Mouse (Mus musculus): ENCODE measurements around the gene Tfcp2. TPM values are rescaled to one million over a fixed set of nuclear protein-coding genes. Genes with fewer than 3 reads are reported as not detected.

Tfcp2 gene
- polyA plus RNA-seq, 1 experiment: 20.3 TPM

- Histone ChIP-seq H3K4me1 (ENCODE audit: control insufficient read depth, insufficient read depth, low read length) (no peaks in the 10 kb centered on the region), H3K4me3 (ENCODE audit: insufficient read depth, low read length) (peak overlapping the region; percentile 63), H3K27ac (ENCODE audit: insufficient read depth, low read length) (no peak overlapping the region)
- TF ChIP-seq CTCF (IDR thresholded peaks at IDR 0.05; ENCODE audit: borderline replicate concordance, insufficient read depth, low read length) (no peak), POLR2A (IDR thresholded peaks at IDR 0.05; ENCODE audit: low read depth, low read length) (no peak)
These were observed 82.6 kb downstream of the Tfcp2 start for GRCm38 (mm10) chr15:100469189-100469545.

DNA sequence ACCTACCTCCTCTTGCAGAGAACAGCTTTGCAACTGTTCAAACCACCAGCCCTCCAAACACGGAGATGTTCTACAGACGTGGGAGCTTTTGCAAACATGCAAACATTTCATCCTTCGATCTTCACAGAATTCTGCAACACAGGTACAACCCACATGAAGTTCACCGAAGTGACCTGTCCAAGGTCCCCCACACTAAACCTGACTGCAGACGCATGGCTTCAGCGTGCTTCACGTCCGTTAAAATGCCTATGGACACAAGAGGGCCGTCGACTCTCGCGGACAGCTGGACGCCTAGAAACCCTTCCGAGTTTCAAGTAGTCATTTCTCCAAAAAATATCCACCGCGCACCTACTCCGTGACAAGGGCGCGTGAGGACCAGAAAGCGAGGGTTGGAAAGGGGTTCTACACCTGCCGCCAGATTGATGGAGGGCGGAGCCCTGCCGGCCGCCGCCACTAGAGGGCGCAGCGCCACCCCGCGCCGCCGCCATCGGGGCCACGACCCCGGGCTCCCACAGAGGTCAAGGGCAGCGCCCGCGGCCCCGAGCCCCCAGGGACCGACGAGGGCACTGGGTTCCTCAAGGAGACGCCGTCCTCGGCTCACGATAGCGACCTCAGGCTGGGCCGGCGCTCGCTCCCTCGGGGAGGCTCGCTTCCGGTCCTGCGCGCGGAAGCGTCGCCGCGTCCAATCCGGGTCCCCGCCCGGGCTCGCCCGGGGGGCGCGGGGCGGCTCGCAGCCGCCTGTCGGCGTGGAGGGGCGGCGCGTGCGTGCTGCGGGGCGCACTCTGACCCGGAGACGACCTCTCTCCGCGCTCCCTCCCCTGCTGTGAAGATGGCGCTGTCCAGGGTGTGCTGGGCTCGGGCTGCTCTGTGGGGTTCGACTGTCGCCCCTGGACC, 83.3 kb downstream of the Tfcp2 start, which contains the start of gene Letmd1:
TSS of gene Letmd1 (plus strand) at position 729 of the 894 bp plus-strand sequence.
- TF ChIP-seq CTCF (IDR thresholded peaks at IDR 0.05; ENCODE audit: borderline replicate concordance, insufficient read depth, low read length) (peak; percentile 38; the same call in 1 of the 2 replicates), POLR2A (IDR thresholded peaks at IDR 0.05; ENCODE audit: low read depth, low read length) (peak; percentile 74)
- peak within 1 kb of the TSS; percentile 63 for H3K4me3 ChIP-seq (ENCODE audit: insufficient read depth, low read length)
- no peak within 1 kb of the TSS for H3K27ac ChIP-seq (ENCODE audit: insufficient read depth, low read length)
- H3K4me1 ChIP-seq (ENCODE audit: control insufficient read depth, insufficient read depth, low read length): no peaks in the 10 kb centered on the region

GRCm38 (mm10) chr15:100467738-100468137, 84.1 kb downstream of the Tfcp2 start:
- H3K4me3 ChIP-seq (ENCODE audit: insufficient read depth, low read length): no peak overlapping the region
- TF ChIP-seq POLR2A (IDR thresholded peaks at IDR 0.05; ENCODE audit: low read depth, low read length) (no peak), CTCF (IDR thresholded peaks at IDR 0.05; ENCODE audit: borderline replicate concordance, insufficient read depth, low read length) (no peak)
- no peaks in the 10 kb centered on the region for H3K4me1 ChIP-seq (ENCODE audit: control insufficient read depth, insufficient read depth, low read length)
- no peak overlapping the region for H3K27ac ChIP-seq (ENCODE audit: insufficient read depth, low read length)

- Histone ChIP-seq H3K27ac (ENCODE audit: insufficient read depth, low read length) (no peak overlapping the region), H3K4me3 (ENCODE audit: insufficient read depth, low read length) (no peak overlapping the region), H3K4me1 (ENCODE audit: control insufficient read depth, insufficient read depth, low read length) (no peaks in the 10 kb centered on the region)
- TF ChIP-seq CTCF (IDR thresholded peaks at IDR 0.05; ENCODE audit: borderline replicate concordance, insufficient read depth, low read length): no peak
- no peak for TF ChIP-seq POLR2A (IDR thresholded peaks at IDR 0.05; ENCODE audit: low read depth, low read length)
These were observed 86.4 kb downstream of the Tfcp2 start for GRCm38 (mm10) chr15:100465432-100465831.

- no peaks in the 10 kb centered on the region for H3K4me1 ChIP-seq (ENCODE audit: control insufficient read depth, insufficient read depth, low read length)
- no peak overlapping the region for H3K27ac ChIP-seq (ENCODE audit: insufficient read depth, low read length)
- H3K4me3 ChIP-seq (ENCODE audit: insufficient read depth, low read length): no peak overlapping the region
- no peak for TF ChIP-seq POLR2A (IDR thresholded peaks at IDR 0.05; ENCODE audit: low read depth, low read length)
- TF ChIP-seq CTCF (IDR thresholded peaks at IDR 0.05; ENCODE audit: borderline replicate concordance, insufficient read depth, low read length): peak; percentile 16; the same call in 1 of the 2 replicates
These were observed 88.1 kb downstream of the Tfcp2 start for GRCm38 (mm10) chr15:100463712-100464111.

GRCm38 (mm10) chr15:100462086-100462485, 89.7 kb downstream of the Tfcp2 start:
- TF ChIP-seq CTCF (IDR thresholded peaks at IDR 0.05; ENCODE audit: borderline replicate concordance, insufficient read depth, low read length) (no peak), POLR2A (IDR thresholded peaks at IDR 0.05; ENCODE audit: low read depth, low read length) (no peak)
- no peaks in the 10 kb centered on the region for H3K4me1 ChIP-seq (ENCODE audit: control insufficient read depth, insufficient read depth, low read length)
- no peak overlapping the region for H3K27ac ChIP-seq (ENCODE audit: insufficient read depth, low read length)
- H3K4me3 ChIP-seq (ENCODE audit: insufficient read depth, low read length): no peak overlapping the region

DNA sequence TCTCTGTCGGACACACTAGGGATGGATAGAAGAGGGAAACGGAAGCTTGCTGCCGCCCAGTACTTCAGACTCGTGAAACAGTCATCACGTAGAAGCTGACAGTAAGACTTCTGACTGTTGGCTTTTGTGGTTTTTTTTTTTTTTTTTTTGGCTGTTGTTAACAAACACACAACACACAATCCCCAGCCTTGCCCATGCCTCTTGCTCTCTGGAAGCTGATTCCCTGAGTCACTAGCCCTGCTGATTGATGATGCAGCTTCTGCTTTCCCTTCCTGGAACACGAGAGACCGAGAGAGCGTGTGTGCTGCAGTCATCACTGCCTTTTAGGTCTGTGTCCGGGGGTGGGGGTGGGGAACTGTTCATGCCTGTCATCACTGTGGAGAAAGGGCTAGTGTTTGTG, 90.2 kb downstream of the Tfcp2 start:
- TF ChIP-seq CTCF (IDR thresholded peaks at IDR 0.05; ENCODE audit: borderline replicate concordance, insufficient read depth, low read length) (no peak), POLR2A (IDR thresholded peaks at IDR 0.05; ENCODE audit: low read depth, low read length) (no peak)
- Histone ChIP-seq H3K4me3 (ENCODE audit: insufficient read depth, low read length) (no peak overlapping the region), H3K4me1 (ENCODE audit: control insufficient read depth, insufficient read depth, low read length) (no peaks in the 10 kb centered on the region), H3K27ac (ENCODE audit: insufficient read depth, low read length) (no peak overlapping the region)

GRCm38 (mm10) chr15:100460942-100461341, 90.9 kb downstream of the Tfcp2 start:
- no peak overlapping the region for H3K4me3 ChIP-seq (ENCODE audit: insufficient read depth, low read length)
- TF ChIP-seq CTCF (IDR thresholded peaks at IDR 0.05; ENCODE audit: borderline replicate concordance, insufficient read depth, low read length): no peak
- no peak for TF ChIP-seq POLR2A (IDR thresholded peaks at IDR 0.05; ENCODE audit: low read depth, low read length)
- no peaks in the 10 kb centered on the region for H3K4me1 ChIP-seq (ENCODE audit: control insufficient read depth, insufficient read depth, low read length)
- no peak overlapping the region for H3K27ac ChIP-seq (ENCODE audit: insufficient read depth, low read length)

GRCm38 (mm10) chr15:100458055-100458454, 93.8 kb downstream of the Tfcp2 start:
- no peak overlapping the region for H3K4me3 ChIP-seq (ENCODE audit: insufficient read depth, low read length)
- no peak overlapping the region for H3K27ac ChIP-seq (ENCODE audit: insufficient read depth, low read length)
- TF ChIP-seq CTCF (IDR thresholded peaks at IDR 0.05; ENCODE audit: borderline replicate concordance, insufficient read depth, low read length) (peak; percentile 21; the same call in 1 of the 2 replicates), POLR2A (IDR thresholded peaks at IDR 0.05; ENCODE audit: low read depth, low read length) (no peak)

DNA sequence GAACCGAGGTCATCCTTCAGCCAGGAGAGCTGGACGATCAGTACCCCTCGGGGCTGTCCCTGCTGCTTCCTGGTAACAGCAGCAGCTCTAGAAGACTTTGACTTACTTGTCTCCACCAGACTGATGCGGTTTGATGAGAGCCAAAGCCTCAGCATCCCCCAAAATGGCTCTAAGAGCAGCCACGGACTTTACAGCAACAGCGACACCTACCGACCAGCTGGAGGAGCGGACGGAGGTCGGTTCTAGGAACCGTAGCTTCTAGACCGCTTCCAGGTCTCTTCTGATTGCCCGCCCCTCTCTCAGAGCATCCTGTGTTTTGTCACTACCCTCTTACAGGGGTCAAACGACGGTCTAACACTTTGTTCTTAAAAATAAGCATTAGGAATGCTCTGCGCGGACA, 94.5 kb downstream of the Tfcp2 start:
- Histone ChIP-seq H3K4me1 (ENCODE audit: control insufficient read depth, insufficient read depth, low read length) (no peaks in the 10 kb centered on the region), H3K4me3 (ENCODE audit: insufficient read depth, low read length) (no peak overlapping the region), H3K27ac (ENCODE audit: insufficient read depth, low read length) (no peak overlapping the region)
- peak; percentile 92; the same call in 1 of the 2 replicates for TF ChIP-seq CTCF (IDR thresholded peaks at IDR 0.05; ENCODE audit: borderline replicate concordance, insufficient read depth, low read length)
- TF ChIP-seq POLR2A (IDR thresholded peaks at IDR 0.05; ENCODE audit: low read depth, low read length): no peak

More at GRCm38 (mm10) chr15:100458055-100458454, 93.8 kb downstream of the Tfcp2 start:
- no peaks in the 10 kb centered on the region for H3K4me1 ChIP-seq (ENCODE audit: control insufficient read depth, insufficient read depth, low read length)
